Mouse (Mus musculus): ENCODE data around the gene Sox15. TPM values are rescaled to one million over a fixed set of nuclear protein-coding genes. Genes with fewer than 3 reads are reported as not detected.

The Sox15 gene
- total and polyA plus RNA-seq, 3 experiments, result 0.17 to 0.54 TPM; not detected in 1

DNA sequence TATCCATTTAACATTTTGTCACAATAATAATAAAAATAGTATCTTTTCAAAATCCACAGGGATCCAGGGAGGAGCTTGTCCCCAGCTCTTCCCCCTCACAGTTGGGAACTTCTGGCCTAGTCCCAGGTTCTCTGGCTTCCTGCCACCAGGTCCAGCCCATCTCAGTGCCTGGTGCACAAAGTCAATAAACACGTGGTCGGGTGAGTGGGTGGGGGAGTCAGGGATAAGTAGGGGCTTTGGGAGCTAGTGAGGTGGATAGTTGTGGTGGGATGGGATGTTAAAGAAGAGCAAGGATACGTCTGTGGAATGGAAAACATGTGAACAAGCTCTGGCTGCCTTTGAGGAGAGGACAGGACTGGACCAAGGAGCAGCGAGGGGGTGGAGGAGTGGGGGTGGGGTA, 31.3 kb downstream of the Sox15 start:
- Histone ChIP-seq H3K27me3 (replicated peaks) (no peaks in the 10 kb centered on the region), H3K79me2 (replicated peaks; ENCODE audit: control insufficient read depth, extremely low read depth, insufficient read depth, poor library complexity, severe bottlenecking) (peaks cover 3% of the 10 kb centered on the region), H3K27ac (ENCODE audit: insufficient read depth, low read depth) (no peak overlapping the region), H3K4me3 (replicated peaks in 1 of 3; ENCODE audit: low read depth in 2 of 3, low read length in 2 of 3, poor library complexity in 1 of 3) (no peak overlapping the region), H3K4me1 (ENCODE audit: control insufficient read depth in 1 of 2, insufficient read depth in 2 of 2) (peaks cover 4 to 29% of the 10 kb centered on the region in 2 experiments), H3K9me3 (replicated peaks; ENCODE audit: low read length) (no peaks in the 10 kb centered on the region), H3K9ac (ENCODE audit: insufficient read depth, low read depth) (no peak overlapping the region), H3K36me3 (replicated peaks in 1 of 2; ENCODE audit: control insufficient read depth in 1 of 2, insufficient read depth in 1 of 2, low read length in 1 of 2) (no peaks in the 10 kb centered on the region), H3K4me2 (ENCODE audit: insufficient read depth, low read depth, poor library complexity, severe bottlenecking) (no peak overlapping the region)
- DNase-seq (ENCODE audit: extremely low read depth), result no peak
- dilution Hi-C loops (cut with MboI; ENCODE audit: extremely low pct_ligation_motif_present, extremely low pct_unique_long_range_greater_than_20kb, low sequenced_read_pairs) (no loop called here), in situ Hi-C loops (cut with MboI; ENCODE audit: low pct_ligation_motif_present, low pct_unique_long_range_greater_than_20kb, low sequenced_read_pairs) (loop anchor here (10.0 kb wide), 1 partner anchor 58 kb away; no protein-coding TSS in a partner anchor)
- TF ChIP-seq GABPA (IDR thresholded peaks at IDR 0.05; ENCODE audit: insufficient replicate concordance, low read depth, low read length) (no peak), MAX (IDR thresholded peaks at IDR 0.05; ENCODE audit: low read length) (no peak), MAZ (IDR thresholded peaks at IDR 0.05; ENCODE audit: low read depth, low read length) (no peak), CTCF (conservative IDR thresholded peaks at IDR 0.05 in 1 of 2, IDR thresholded peaks at IDR 0.05 in 1 of 2; ENCODE audit: low read depth in 2 of 2, low read length in 2 of 2) (no peak)

DNA sequence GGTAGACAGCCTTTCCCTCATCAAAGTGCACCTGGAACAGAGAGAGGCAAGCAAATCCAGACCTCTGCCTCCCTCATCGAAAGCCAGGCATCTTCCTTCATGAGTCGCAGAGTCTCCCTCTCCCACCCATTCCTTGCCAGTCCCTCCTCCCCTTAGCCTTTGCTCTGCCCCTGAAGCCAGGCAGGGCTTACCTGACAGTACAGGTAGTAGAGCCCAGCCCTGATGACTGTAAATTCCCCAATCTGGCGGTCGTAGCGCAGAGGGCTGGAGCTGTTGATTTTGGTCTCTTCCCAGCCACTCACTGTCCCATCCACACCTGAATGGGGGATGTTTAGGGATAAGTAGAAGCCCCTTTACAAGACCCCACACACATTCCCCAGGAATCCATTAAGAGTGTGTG, 31.9 kb downstream of the Sox15 start:
- DNase-seq (ENCODE audit: extremely low read depth), result no peak
- Histone ChIP-seq H3K9ac (ENCODE audit: insufficient read depth, low read depth) (no peak overlapping the region), H3K4me3 (replicated peaks in 1 of 3; ENCODE audit: low read depth in 2 of 3, low read length in 2 of 3, poor library complexity in 1 of 3) (no peak overlapping the region), H3K27me3 (replicated peaks) (no peaks in the 10 kb centered on the region), H3K27ac (ENCODE audit: insufficient read depth, low read depth) (no peak overlapping the region), H3K4me2 (ENCODE audit: insufficient read depth, low read depth, poor library complexity, severe bottlenecking) (no peak overlapping the region), H3K4me1 (ENCODE audit: control insufficient read depth in 1 of 2, insufficient read depth in 2 of 2) (peaks cover 4 to 29% of the 10 kb centered on the region in 2 experiments), H3K79me2 (replicated peaks; ENCODE audit: control insufficient read depth, extremely low read depth, insufficient read depth, poor library complexity, severe bottlenecking) (no peaks in the 10 kb centered on the region), H3K9me3 (replicated peaks; ENCODE audit: low read length) (no peaks in the 10 kb centered on the region), H3K36me3 (replicated peaks in 1 of 2; ENCODE audit: control insufficient read depth in 1 of 2, insufficient read depth in 1 of 2, low read length in 1 of 2) (no peaks in the 10 kb centered on the region)
- in situ Hi-C loops (cut with MboI; ENCODE audit: low pct_ligation_motif_present, low pct_unique_long_range_greater_than_20kb, low sequenced_read_pairs), result loop anchor here (10.0 kb wide), 1 partner anchor 58 kb away; no protein-coding TSS in a partner anchor
- dilution Hi-C loops (cut with MboI; ENCODE audit: extremely low pct_ligation_motif_present, extremely low pct_unique_long_range_greater_than_20kb, low sequenced_read_pairs), result no loop called here
- TF ChIP-seq GABPA (IDR thresholded peaks at IDR 0.05; ENCODE audit: insufficient replicate concordance, low read depth, low read length) (no peak), RCOR1 (conservative IDR thresholded peaks at IDR 0.05; ENCODE audit: low read depth, low read length) (no peak), ZKSCAN1 (IDR thresholded peaks at IDR 0.05; ENCODE audit: borderline replicate concordance, low read depth, low read length) (no peak), IRF4 (IDR thresholded peaks at IDR 0.05; ENCODE audit: low read depth, low read length) (no peak), POLR2AphosphoS2 (IDR thresholded peaks at IDR 0.05; ENCODE audit: low read depth, low read length) (no peak), SIN3A (IDR thresholded peaks at IDR 0.05; ENCODE audit: low read length) (no peak), MXI1 (IDR thresholded peaks at IDR 0.05; ENCODE audit: low read depth, low read length) (no peak), NRF1 (IDR thresholded peaks at IDR 0.05; ENCODE audit: low read depth, low read length) (no peak), BHLHE40 (IDR thresholded peaks at IDR 0.05; ENCODE audit: low read depth, low read length) (no peak), EP300 (IDR thresholded peaks at IDR 0.05; ENCODE audit: low read length) (no peak), ELF1 (IDR thresholded peaks at IDR 0.05; ENCODE audit: low read depth, low read length) (no peak), PAX5 (IDR thresholded peaks at IDR 0.05; ENCODE audit: low read length) (no peak), NELFE (IDR thresholded peaks at IDR 0.05; ENCODE audit: low read depth, low read length) (no peak), JUND (conservative IDR thresholded peaks at IDR 0.05; ENCODE audit: low read depth, low read length) (no peak), TBP (conservative IDR thresholded peaks at IDR 0.05; ENCODE audit: low read depth, low read length) (no peak), USF1 (IDR thresholded peaks at IDR 0.05; ENCODE audit: low read depth, low read length) (no peak)
